Mouse (Mus musculus): ENCODE measurements around the gene Sema6d. TPM values are rescaled to one million over a fixed set of nuclear protein-coding genes. Genes with fewer than 3 reads are reported as not detected.

Sema6d gene
- polyA plus RNA-seq, 1 experiment from 2014 or later, result 8.3 TPM

DNA sequence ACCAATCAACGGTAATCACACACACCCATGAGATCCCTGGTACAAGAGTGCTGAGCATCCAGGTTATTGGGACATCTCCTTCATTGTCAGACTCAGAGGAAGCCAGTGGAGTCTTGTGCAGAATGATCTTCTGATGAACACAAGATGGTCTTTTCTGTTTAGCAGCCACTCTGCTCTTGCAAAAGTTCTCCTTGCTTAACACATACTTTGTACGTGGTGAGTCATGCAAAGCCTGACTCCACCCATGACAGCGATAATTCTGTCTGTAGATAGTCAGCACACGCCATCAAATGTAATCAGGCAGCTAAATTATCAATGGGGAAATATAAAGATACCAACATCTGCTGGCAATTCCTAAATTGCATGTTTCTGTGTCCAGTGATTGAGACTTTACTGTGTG lies 307.0 kb downstream of the Sema6d start:
- DNase-seq (ENCODE audit: low spot score), result no peak
- 93% methylated on average over 4 of the region's 4 CpGs for WGBS
- Histone ChIP-seq H3K27ac (replicated peaks) (no peak overlapping the region), H3K4me1 (peaks cover 7% of the 10 kb centered on the region; the same call in 1 of the 2 replicates), H3K27me3 (replicated peaks; ENCODE audit: low read depth, poor library complexity, severe bottlenecking) (no peaks in the 10 kb centered on the region), H3K36me3 (replicated peaks) (no peaks in the 10 kb centered on the region), H3K4me3 (no peak overlapping the region), H3K9me3 (no peaks in the 10 kb centered on the region)

DNA sequence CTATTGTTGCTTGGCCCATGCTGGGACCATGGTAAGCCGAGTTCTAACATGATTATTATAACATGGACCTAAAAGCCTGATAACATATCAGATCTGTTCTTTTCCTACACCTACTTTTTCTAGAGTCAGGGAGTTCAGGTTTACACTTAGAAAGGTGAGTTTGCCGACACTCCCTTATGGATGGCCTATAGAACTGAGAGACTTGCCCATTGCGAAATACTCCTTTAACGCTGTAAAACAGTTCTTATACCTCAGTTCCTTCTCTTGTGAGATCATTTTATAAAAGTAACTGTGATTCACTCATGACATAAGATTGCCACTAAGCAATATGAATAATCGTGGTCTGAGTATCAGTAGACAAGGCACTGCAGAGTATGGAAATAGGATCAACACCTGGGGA lies 307.5 kb downstream of the Sema6d start:
- 93% methylated on average over 5 of the region's 5 CpGs for WGBS
- DNase-seq (ENCODE audit: low spot score), result no peak
- Histone ChIP-seq H3K9me3 (no peaks in the 10 kb centered on the region), H3K4me1 (peaks cover 10% of the 10 kb centered on the region; the same call in 1 of the 2 replicates), H3K36me3 (replicated peaks) (no peaks in the 10 kb centered on the region), H3K4me3 (no peak overlapping the region), H3K27me3 (replicated peaks; ENCODE audit: low read depth, poor library complexity, severe bottlenecking) (no peaks in the 10 kb centered on the region), H3K27ac (replicated peaks) (no peak overlapping the region)

DNA sequence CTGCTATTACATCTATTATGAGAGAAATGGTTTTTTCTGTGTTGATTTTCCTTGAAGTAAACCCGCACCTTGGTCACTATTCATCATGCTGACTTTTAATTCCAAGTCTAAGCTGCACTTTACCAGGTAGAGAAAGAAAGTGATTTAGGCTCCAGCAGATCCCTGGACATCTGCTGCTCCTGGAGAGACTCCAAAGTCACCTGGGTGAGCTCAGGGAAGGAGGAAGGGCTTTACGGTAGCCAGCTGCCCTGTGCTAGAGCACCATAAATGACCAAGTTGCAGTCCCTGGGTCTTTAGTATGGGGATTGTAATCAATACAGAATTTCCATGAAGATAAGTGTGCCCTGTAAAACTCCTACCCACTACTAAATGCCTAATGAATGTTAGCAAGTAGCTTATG lies 309.8 kb downstream of the Sema6d start:
- DNase-seq (ENCODE audit: low spot score), result no peak
- no peaks in the 10 kb centered on the region for H3K36me3 ChIP-seq (replicated peaks)
- H3K4me1 ChIP-seq, result peaks cover 21% of the 10 kb centered on the region
- H3K27ac ChIP-seq (replicated peaks), result no peak overlapping the region
- WGBS, result 95% methylated on average over 2 of the region's 2 CpGs
- H3K9me3 ChIP-seq, result no peaks in the 10 kb centered on the region
- H3K4me3 ChIP-seq, result no peak overlapping the region
- H3K27me3 ChIP-seq (replicated peaks; ENCODE audit: low read depth, poor library complexity, severe bottlenecking), result no peaks in the 10 kb centered on the region

DNA sequence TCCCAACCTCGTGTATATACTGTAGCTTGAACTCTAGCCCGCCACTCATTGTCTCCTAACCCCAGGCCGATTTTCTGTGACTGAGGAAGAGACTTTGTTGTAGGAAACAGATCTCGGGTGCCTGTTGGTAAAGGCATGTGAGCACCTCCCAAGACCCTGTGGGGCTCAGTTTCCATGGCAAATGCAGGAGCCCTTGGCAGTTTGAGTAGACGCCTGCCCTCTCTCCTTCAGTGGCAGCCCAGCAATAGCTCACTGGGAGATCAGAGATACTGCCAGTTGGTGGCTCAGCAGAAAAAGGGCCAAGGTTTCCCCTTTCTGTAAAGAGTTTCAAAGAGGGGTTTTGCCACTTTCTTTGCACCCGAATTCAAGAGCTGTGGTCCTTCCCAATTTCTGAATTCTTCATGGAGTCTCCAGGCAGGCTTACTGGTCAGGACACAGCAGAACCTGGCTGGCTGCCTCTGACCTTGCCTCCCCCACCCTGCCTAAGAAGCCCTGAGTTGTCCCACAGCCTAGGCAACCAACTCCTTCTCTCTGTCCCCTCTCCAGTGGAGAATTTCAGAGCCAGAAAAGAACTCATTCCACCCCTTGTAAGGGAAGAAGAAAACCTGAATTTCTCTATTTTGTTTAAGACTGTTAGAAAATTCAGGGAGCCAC lies 312.1 kb downstream of the Sema6d start:
- Histone ChIP-seq H3K36me3 (replicated peaks) (no peaks in the 10 kb centered on the region), H3K27me3 (replicated peaks; ENCODE audit: low read depth, poor library complexity, severe bottlenecking) (no peaks in the 10 kb centered on the region), H3K9me3 (no peaks in the 10 kb centered on the region), H3K27ac (replicated peaks) (no peak overlapping the region), H3K4me1 (peaks cover 21% of the 10 kb centered on the region), H3K4me3 (no peak overlapping the region)
- WGBS, result 65% methylated on average over 6 of the region's 6 CpGs
- DNase-seq (ENCODE audit: low spot score), result no peak

DNA sequence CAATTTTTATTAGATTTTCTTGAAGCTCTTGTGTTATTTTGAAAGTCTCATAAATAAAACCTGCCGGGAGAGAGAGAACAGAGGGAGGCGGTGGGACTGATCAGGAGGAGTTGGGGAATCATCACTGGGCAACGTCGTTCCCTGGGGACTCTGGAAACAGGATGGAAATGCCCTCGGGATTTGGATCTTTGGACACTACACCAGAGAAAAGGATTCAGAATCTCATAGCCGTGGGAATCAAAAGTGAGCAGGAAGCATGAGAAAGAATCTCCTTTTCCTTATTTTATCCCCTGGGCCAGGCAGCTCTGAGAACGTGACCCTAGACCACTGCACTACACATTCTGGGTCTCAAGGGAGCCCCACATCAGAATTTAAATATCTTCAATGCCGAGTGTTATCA lies 313.8 kb downstream of the Sema6d start:
- H3K27me3 ChIP-seq (replicated peaks; ENCODE audit: low read depth, poor library complexity, severe bottlenecking), result no peaks in the 10 kb centered on the region
- no peaks in the 10 kb centered on the region for H3K9me3 ChIP-seq
- H3K4me3 ChIP-seq, result no peak overlapping the region
- H3K4me1 ChIP-seq, result peaks cover 21% of the 10 kb centered on the region
- no peak for DNase-seq (ENCODE audit: low spot score)
- no peaks in the 10 kb centered on the region for H3K36me3 ChIP-seq (replicated peaks)
- WGBS, result 66% methylated on average over 8 of the region's 8 CpGs
- H3K27ac ChIP-seq (replicated peaks), result no peak overlapping the region

DNA sequence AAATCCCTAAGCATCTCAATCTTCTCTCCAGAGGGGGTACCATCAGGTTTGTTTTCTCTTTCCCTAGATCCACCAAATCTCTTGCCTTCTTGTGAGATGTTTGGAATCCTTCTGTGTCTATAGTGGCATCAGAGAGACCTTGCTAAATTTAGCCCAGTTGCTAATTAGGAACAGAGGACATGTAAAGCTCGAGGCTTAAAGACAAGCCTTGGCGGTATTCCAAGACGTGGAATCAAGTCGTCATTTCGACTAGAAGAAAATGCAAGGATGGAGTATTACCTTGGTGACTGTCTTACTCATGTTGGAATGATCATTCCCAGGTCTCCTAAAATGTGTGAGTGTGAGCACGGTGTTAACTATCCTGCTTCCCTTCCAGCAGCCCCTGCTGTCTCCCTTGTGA lies 314.2 kb downstream of the Sema6d start:
- Histone ChIP-seq H3K4me1 (peaks cover 21% of the 10 kb centered on the region), H3K4me3 (no peak overlapping the region), H3K9me3 (no peaks in the 10 kb centered on the region), H3K27me3 (replicated peaks; ENCODE audit: low read depth, poor library complexity, severe bottlenecking) (no peaks in the 10 kb centered on the region), H3K27ac (replicated peaks) (no peak overlapping the region; the same call in 1 of the 2 replicates), H3K36me3 (replicated peaks) (no peaks in the 10 kb centered on the region)
- 57% methylated on average over 6 of the region's 6 CpGs for WGBS
- no peak for DNase-seq (ENCODE audit: low spot score)

DNA sequence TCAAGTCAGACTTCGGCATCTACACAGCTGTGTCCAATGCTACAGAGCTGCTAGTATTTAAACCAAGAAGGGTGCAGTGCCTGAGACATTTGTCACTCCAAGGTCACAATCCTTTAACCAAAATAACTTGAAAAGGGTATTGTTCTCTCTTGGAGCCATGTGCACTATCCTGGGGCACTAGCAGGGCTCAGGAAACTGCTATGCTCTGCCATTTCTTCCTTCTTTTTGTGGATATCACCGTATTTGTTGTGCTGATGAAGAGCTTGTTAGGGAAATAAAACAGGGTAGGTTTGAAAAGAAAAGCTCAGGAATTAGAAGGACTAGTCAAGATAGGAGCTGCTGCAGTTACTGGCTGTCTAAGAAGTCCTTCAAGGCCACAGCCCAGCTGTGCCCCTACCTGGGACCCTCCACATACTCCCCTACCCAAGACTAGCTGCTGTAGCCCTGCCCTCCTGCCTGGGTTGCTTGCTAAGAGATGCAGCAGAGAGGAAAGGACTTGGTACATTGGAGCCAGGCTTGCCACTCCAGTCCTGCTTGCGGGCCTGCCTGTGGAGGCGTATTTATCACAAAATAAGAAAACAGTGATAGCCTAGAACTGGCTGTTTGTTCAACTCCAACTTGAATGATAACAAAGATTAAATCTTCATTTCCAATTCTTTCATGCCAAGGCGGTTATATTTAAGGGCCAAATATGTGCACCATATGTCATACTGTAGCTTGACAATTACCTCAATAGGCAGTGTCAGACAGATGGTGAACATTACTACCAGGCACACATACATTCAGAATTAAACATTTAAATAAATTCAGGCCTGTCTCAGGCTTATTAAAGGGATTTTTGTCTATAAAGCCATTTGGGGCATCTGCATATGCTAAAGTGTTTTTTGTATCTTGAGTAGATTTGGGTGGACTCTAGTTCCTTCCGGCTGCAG lies 315.1 kb downstream of the Sema6d start:
- Histone ChIP-seq H3K4me3 (no peak overlapping the region), H3K4me1 (peaks cover 21% of the 10 kb centered on the region), H3K27me3 (replicated peaks; ENCODE audit: low read depth, poor library complexity, severe bottlenecking) (no peaks in the 10 kb centered on the region), H3K9me3 (no peaks in the 10 kb centered on the region), H3K27ac (replicated peaks) (no peak overlapping the region; the same call in 1 of the 2 replicates), H3K36me3 (replicated peaks) (no peaks in the 10 kb centered on the region)
- 79% methylated on average over 6 of the region's 6 CpGs for WGBS
- no peak for DNase-seq (ENCODE audit: low spot score)

DNA sequence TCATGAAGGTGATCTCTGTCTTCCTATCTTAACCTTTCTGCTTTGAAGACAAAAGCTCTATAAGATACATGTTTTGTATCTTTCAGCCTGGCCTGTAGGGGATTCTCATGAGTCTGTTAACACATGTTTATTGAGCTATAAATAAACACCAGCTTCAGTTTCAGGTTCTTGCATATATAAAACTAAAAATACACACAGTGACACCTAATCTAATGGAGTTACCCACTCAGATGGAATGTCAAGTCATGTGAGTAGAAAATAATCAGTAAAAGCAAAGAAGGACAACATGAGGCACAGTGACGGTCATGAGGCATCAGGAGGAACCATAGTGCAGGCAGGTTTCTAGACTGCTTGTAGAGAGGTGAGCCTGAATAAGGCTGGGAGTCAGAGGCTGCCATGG lies 319.2 kb downstream of the Sema6d start:
- DNase-seq (ENCODE audit: low spot score), result no peak
- WGBS, result 89% methylated on average over 1 of the region's 1 CpGs
- H3K27ac ChIP-seq (replicated peaks), result no peak overlapping the region
- no peak overlapping the region for H3K4me3 ChIP-seq
- H3K9me3 ChIP-seq, result no peaks in the 10 kb centered on the region
- H3K36me3 ChIP-seq (replicated peaks), result no peaks in the 10 kb centered on the region
- no peaks in the 10 kb centered on the region for H3K27me3 ChIP-seq (replicated peaks; ENCODE audit: low read depth, poor library complexity, severe bottlenecking)
- peaks cover 6% of the 10 kb centered on the region for H3K4me1 ChIP-seq

DNA sequence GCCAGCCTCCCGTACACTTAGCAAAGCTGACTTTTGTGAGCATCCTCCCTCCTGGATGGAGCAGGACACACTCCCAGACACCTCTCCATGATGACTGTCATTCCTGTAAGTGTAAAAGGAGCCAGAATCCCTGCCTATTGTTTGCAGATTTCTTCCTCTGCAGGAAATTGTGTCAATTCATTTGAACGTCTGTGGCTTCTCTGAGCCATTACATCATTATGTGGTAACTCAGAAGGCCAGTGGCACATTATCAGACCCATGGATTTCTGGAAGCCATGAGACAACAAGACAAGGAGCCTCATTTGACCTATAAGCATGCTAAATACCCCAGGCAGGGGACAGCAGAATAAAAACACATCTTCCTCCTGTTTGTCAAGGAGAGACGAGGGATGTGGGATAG lies 327.0 kb downstream of the Sema6d start:
- Histone ChIP-seq H3K4me1 (no peaks in the 10 kb centered on the region), H3K9me3 (no peaks in the 10 kb centered on the region), H3K36me3 (replicated peaks) (no peaks in the 10 kb centered on the region), H3K27ac (replicated peaks) (no peak overlapping the region), H3K27me3 (replicated peaks; ENCODE audit: low read depth, poor library complexity, severe bottlenecking) (no peaks in the 10 kb centered on the region), H3K4me3 (no peak overlapping the region)
- 78% methylated on average over 3 of the region's 3 CpGs for WGBS
- no peak for DNase-seq (ENCODE audit: low spot score)

DNA sequence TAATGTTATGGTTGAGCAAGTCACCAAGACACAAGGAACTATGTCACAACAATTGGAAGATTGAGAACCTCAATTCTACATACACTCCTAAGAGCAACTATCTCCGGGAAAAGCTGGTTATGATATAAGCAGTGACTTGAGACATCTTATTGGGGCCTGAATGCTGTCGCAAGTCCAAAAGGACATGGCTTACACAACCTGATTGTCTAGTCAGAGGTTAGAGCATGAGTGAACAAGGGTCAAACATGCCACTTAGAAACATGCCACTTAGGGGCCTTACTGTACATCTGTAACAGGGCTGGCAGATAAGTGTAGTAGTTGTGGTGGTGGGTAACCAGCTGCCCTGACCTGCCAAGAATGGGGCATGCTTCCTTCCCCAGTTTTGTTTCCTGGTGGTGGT lies 328.6 kb downstream of the Sema6d start:
- 95% methylated on average over 2 of the region's 2 CpGs for WGBS
- H3K4me1 ChIP-seq, result no peaks in the 10 kb centered on the region
- H3K9me3 ChIP-seq, result no peaks in the 10 kb centered on the region
- no peak overlapping the region for H3K4me3 ChIP-seq
- no peaks in the 10 kb centered on the region for H3K36me3 ChIP-seq (replicated peaks)
- H3K27ac ChIP-seq (replicated peaks), result no peak overlapping the region
- no peaks in the 10 kb centered on the region for H3K27me3 ChIP-seq (replicated peaks; ENCODE audit: low read depth, poor library complexity, severe bottlenecking)
- no peak for DNase-seq (ENCODE audit: low spot score)

DNA sequence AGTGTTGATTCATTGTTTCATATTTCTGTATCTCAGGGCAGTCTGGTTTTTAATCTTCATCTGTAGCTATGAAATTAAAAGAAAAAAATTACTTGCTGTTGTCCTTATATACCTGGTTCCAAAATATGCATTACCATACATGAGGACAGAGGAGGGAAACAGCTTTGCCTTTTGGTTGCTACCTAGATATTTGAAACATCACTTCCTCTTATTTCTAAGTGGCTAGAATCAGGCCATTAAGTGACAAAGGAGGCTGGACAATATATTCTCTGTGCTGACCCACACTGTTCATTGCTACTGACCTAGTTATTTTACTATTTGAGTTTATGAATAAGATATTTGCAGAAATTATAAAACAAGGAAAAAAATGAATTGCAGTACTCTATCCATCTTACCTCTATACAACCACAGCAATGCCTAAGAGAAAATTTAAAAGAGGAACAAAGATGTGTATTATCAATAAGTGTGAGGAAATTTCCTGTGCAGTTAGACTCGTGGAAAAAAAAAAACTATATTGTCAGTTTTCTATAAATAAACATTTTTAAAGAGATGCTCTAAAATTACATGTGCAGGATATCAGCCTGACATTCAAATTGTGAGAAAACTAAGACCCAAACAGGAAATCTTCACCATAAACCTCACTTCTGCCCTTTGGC lies 330.5 kb downstream of the Sema6d start:
- Histone ChIP-seq H3K27ac (replicated peaks) (no peak overlapping the region), H3K4me3 (no peak overlapping the region), H3K27me3 (replicated peaks; ENCODE audit: low read depth, poor library complexity, severe bottlenecking) (no peaks in the 10 kb centered on the region), H3K9me3 (no peaks in the 10 kb centered on the region), H3K36me3 (replicated peaks) (no peaks in the 10 kb centered on the region), H3K4me1 (no peaks in the 10 kb centered on the region)
- DNase-seq (ENCODE audit: low spot score), result no peak
- WGBS, result 56% methylated on average over 1 of the region's 1 CpGs

DNA sequence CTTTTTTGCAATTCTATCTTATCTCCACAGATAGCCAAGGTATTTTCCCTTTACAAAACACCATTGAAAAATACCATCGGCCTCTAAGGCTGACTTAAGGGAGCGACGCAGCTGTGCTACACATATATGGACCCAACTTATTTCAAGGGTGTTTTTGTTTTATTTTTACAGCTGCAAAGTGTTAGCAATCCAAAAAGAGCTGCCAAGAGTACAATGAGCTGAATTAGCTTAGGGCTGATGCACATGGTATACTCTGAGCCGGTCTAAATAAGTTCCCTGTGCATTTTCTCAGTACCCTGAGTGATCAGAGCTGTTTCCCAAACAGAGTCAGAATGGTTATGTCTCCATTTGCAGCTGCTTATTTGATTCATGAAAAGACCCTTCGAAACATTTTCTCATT lies 340.0 kb downstream of the Sema6d start:
- WGBS, result 71% methylated on average over 5 of the region's 5 CpGs
- no peak for DNase-seq (ENCODE audit: low spot score)
- Histone ChIP-seq H3K27me3 (replicated peaks; ENCODE audit: low read depth, poor library complexity, severe bottlenecking) (no peaks in the 10 kb centered on the region), H3K9me3 (no peaks in the 10 kb centered on the region), H3K4me1 (0 out of 2 replicates have a peak, but pooled peaks cover 3% of the 10 kb centered on the region), H3K4me3 (no peak overlapping the region), H3K27ac (replicated peaks) (no peak overlapping the region), H3K36me3 (replicated peaks) (no peaks in the 10 kb centered on the region)
